Mouse (Mus musculus) cerebellum, adult 2 months (tissue): ENCODE data around the gene Bcas3.

Experiments used
- CTCF ChIP-seq: fragments of 200-500 bp; IDR thresholded peaks from 2 replicates; pipeline ENCODE4 v1.5.1; 2011; ENCODE audit warnings: low read depth, mild to moderate bottlenecking, control low read depth, low read length, moderate library complexity, borderline replicate concordance; ENCODE audit not compliant: insufficient read depth
- POLR2A ChIP-seq: fragments of 200-500 bp; IDR thresholded peaks from 2 replicates; pipeline ENCODE4 v1.6.1; 2011; ENCODE audit warnings: low read length, control low read depth, borderline replicate concordance; ENCODE audit not compliant: insufficient read depth

DNA sequence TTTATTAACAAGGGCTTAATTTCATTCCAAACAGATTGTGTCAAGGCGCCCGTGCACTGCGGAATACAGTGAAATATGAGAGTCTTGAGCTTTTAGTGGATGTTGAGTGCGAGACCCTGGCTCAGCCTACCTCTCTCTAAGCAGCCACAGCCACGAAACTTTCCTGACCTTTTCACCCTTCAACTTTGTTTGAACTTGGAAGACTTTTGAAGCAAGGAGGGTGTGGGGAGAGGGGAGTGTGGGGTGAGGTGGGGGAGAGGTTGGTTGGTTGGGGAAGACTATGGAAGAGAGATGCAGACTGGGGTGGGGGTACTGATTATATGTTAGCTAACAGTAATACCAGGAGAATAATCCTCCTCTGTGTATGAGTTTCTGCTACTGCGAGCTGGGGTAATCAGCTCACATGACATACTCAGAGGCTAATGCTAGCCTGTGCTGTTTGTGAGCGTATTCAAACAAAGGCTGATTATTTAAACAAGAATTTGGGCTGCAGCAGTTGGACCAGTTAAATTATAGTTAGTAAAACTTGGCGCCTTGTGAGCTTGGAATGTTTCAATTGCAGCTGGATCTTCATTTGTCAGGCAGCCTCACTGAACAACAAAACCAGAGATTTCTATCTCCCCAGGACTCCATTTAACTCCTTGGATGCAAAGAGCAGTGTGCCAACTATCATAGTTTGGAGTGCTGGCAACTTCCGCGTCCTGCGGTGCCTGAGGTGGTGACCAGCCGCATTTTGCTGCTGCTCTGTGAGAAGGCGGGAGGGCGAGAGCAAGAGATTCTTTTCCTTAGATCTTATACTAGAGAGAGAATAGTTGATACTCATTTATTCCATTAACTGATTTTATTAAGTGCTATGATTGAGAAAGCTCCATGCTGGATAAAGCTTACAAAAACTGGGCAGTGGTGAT, 343.8 kb downstream of the Bcas3 start:
- TF ChIP-seq CTCF: no peak
- TF ChIP-seq POLR2A: no peak
